Mouse (Mus musculus): Measurements from ENCODE around the gene Gm10715. TPM values are rescaled to one million over a fixed set of nuclear protein-coding genes. Genes with fewer than 3 reads are reported as not detected.
"Not testable (repeated sequence)": the region's sequence is repeated elsewhere in the genome, so short reads cannot be mapped to it uniquely, and the experiment has no call there.

Gm10715 gene
- total RNA-seq, 2 experiments from 2014 or later, result not detected

GRCm38 (mm10) chr9:3023985-3024648 is 12.6 kb upstream of the Gm10715 start:
- DNase-seq (ENCODE audit: extremely low spot score in 1 of 2, low spot score in 1 of 2), result peak; percentile 38 to 83

GRCm38 (mm10) chr9:3024912-3025467 is 11.7 kb upstream of the Gm10715 start, which contains the start of gene Gm10717:
Gene Gm10717 (plus strand): TSS chr9:3025417.
- peak; percentile 9 to 13 for DNase-seq (ENCODE audit: extremely low spot score in 1 of 2, low spot score in 1 of 2)

- peak; percentile 33 to 71 for DNase-seq (ENCODE audit: extremely low spot score in 1 of 2, low spot score in 1 of 2)
Observed at GRCm38 (mm10) chr9:3025653-3026052, 11.0 kb upstream of the Gm10715 start.

- not testable (repeated sequence) for DNase-seq (ENCODE audit: extremely low spot score in 1 of 2, low spot score in 1 of 2)
Observed at GRCm38 (mm10) chr9:3026136-3026535, 10.5 kb upstream of the Gm10715 start.

GRCm38 (mm10) chr9:3026741-3027140 is 9.9 kb upstream of the Gm10715 start:
- DNase-seq (ENCODE audit: extremely low spot score in 1 of 2, low spot score in 1 of 2), result not testable (repeated sequence)

GRCm38 (mm10) chr9:3027200-3027599 is 9.5 kb upstream of the Gm10715 start:
- not testable (repeated sequence) for DNase-seq (ENCODE audit: extremely low spot score in 1 of 2, low spot score in 1 of 2)

GRCm38 (mm10) chr9:3029276-3030000 is 7.2 kb upstream of the Gm10715 start:
- peak in 1 of 2 experiments; percentile 1 for DNase-seq (ENCODE audit: extremely low spot score in 1 of 2, low spot score in 1 of 2)

- DNase-seq (ENCODE audit: extremely low spot score in 1 of 2, low spot score in 1 of 2), result not testable (repeated sequence)
Observed at GRCm38 (mm10) chr9:3030677-3031318, 5.9 kb upstream of the Gm10715 start.

- not testable (repeated sequence) for DNase-seq (ENCODE audit: extremely low spot score in 1 of 2, low spot score in 1 of 2)
Observed at GRCm38 (mm10) chr9:3034299-3034698, 2.4 kb upstream of the Gm10715 start, which contains the start of gene Gm17535. Gene Gm17535 (plus strand): TSS chr9:3034599.

- DNase-seq (ENCODE audit: extremely low spot score in 1 of 2, low spot score in 1 of 2), result not testable (repeated sequence)
Observed at GRCm38 (mm10) chr9:3038161-3038560, 1.5 kb downstream of the Gm10715 start.

Small RNA genes within 50 kb of the gene (microRNA-seq; reads per million reads assigned to microRNA genes)
- gene Mir101c, result 0 reads per million in 2 experiments

Other genes starting within 250 kb of the Gm10715 start
- gene Gm10722, start 36.0 kb upstream of the Gm10715 start, total RNA-seq (2021), result not detected
- gene Gm11168, start 33.5 kb upstream of the Gm10715 start, total RNA-seq (2021), result not detected
- under 1 TPM in 1 of 2 experiments, not detected in 1; 0.85 TPM for gene Gm10721, start 23.7 kb upstream of the Gm10715 start, total RNA-seq (2021)
- not detected for gene Gm10720, start 21.2 kb upstream of the Gm10715 start, total RNA-seq (2021)
- gene Gm10719, start 19.5 kb upstream of the Gm10715 start, total RNA-seq (2021), result under 1 TPM; 0.42 to 0.89 TPM
- 1 to 10 TPM in 1 of 2 experiments, not detected in 1; 1.3 TPM for gene Gm10718, start 13.3 kb upstream of the Gm10715 start, total RNA-seq (2021)
- gene Gm10717, start 11.5 kb upstream of the Gm10715 start, total RNA-seq (2021), result not detected
- not detected for gene Gm17535, start 2.3 kb upstream of the Gm10715 start, total RNA-seq (2021)

Data from layer of hippocampus, postnatal 25 days (tissue).